Mouse (Mus musculus) midbrain, embryonic 12.5 days (tissue): ENCODE data around the gene Vrk3. TPM values are rescaled to one million over a fixed set of nuclear protein-coding genes. Genes with fewer than 3 reads are reported as not detected.

Experiments used
- ATAC-seq: fragments of 200-750 bp; cut with Nextera tagmentation; 2 replicates; pipeline ENCODE4 v1.8.0; 2017; ENCODE audit warnings: low read depth, moderate TSS enrichment, moderate library complexity; ENCODE audit not compliant: low FRiP score
- H3K27ac ChIP-seq: fragments of 300-500 bp; sonication (generic); replicated peaks from 2 replicates; pipeline ENCODE4 v1.5.1; 2016; ENCODE audit warnings: mild to moderate bottlenecking
- H3K27me3 ChIP-seq: fragments of 300-500 bp; sonication (generic); 2 replicates; pipeline ENCODE4 v1.6.1; 2016; ENCODE audit warnings: mild to moderate bottlenecking
- H3K36me3 ChIP-seq: fragments of 300-500 bp; sonication (generic); 2 replicates; pipeline ENCODE4 v1.6.1; 2016
- H3K4me1 ChIP-seq: fragments of 300-500 bp; sonication (generic); 2 replicates; pipeline ENCODE4 v1.6.1; 2016
- H3K4me2 ChIP-seq: fragments of 300-500 bp; sonication (generic); replicated peaks from 2 replicates; pipeline ENCODE4 v1.6.1; 2016; ENCODE audit warnings: mild to moderate bottlenecking, moderate library complexity
- H3K4me3 ChIP-seq: fragments of 300-500 bp; sonication (generic); 2 replicates; pipeline ENCODE4 v1.5.1; 2016; ENCODE audit warnings: mild to moderate bottlenecking
- H3K9ac ChIP-seq: fragments of 300-500 bp; sonication (generic); replicated peaks from 2 replicates; pipeline ENCODE4 v1.6.1; 2016; ENCODE audit warnings: mild to moderate bottlenecking, moderate library complexity
- H3K9me3 ChIP-seq: fragments of 300-500 bp; sonication (generic); 2 replicates; pipeline ENCODE4 v1.6.1; 2016; ENCODE audit warnings: mild to moderate bottlenecking
- WGBS: fragments of 180-500 bp; shearing (Covaris S2); methylation state at CpG from one replicate; pipeline ENCODE4 v1.1.7; 2016; 5-methylcytosine and 5-hydroxymethylcytosine counted together
- polyA plus RNA-seq: library from polyadenylated mRNA; unstranded; fragments of >200 nt; fragmentation: Nextera tagmentation; extraction: Ambion mirVana; gene quantifications from 2 replicates; pipeline ENCODE4 v1.2.1, GENCODE M21; 2016

Gene Vrk3
- polyA plus RNA-seq, 1 experiment from 2014 or later: 43.7 TPM

DNA sequence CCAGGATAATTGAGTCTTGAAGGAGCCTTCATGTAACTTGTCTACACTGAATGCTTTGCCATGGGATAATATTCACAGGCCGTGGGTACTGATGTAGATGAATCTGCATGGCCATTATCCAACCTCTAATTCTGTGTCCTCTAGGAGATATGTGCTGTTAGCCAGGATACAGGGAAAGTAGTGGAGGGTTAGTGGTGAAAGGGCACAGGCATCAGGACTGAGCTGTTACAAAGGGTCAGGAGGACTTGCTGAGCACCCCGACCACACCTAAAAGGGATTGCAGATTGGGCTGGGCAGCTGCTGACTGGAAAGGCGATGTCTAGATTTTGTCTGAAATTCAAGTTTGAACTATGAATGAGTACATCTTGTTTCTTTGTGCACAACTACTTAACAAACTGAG, 72.3 kb downstream of the Vrk3 start:
- peaks cover 57% of the 10 kb centered on the region for H3K4me1 ChIP-seq
- ATAC-seq: no peak
- 0 out of 2 replicates have a peak, but pooled peaks cover 3% of the 10 kb centered on the region for H3K36me3 ChIP-seq
- H3K4me3 ChIP-seq: no peak overlapping the region
- no peaks in the 10 kb centered on the region for H3K9me3 ChIP-seq
- no peaks in the 10 kb centered on the region for H3K27me3 ChIP-seq
- 75% methylated on average over 3 of the region's 3 CpGs for WGBS
- no peak overlapping the region for H3K9ac ChIP-seq
- no peak overlapping the region; the same call in 1 of the 2 replicates for H3K4me2 ChIP-seq
- H3K27ac ChIP-seq: no peak overlapping the region

DNA sequence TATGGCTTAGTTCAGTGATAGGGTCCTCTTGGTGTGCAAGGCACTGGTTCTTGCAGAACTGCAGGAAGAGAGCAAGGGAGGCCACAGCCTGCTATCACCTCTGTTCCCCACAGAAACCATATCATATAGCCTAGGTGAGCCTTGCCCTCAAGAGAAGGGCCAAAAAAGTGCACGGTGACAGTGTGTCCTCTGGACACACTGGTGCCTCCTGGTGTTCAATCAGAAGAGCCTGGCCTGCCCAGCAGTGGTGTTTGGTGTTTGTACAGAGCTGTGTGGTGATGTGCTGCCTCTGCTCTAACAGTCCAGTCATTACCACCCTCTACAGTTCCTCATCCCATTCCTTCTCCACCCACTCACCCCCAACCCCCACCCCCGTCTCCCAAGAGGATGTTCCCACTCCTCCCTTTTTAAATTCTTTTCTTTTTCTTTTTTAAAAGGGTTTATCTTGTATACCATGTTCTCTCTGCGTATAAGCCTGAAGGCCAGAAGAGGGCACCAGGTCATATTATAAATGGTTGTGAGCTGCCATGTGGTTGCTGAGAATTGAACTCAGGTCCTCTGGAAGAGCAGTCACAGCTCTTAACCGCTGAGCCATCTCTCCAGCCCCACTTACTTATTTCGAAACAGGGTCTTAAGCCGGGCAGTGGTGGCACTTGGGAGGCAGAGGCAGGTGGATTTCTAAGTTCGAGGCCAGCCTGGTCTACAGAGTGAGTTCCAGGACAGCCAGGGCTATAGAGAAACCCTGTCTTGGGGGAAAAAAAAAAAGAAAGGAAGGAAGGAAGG, 73.6 kb downstream of the Vrk3 start:
- ATAC-seq: no peak
- Histone ChIP-seq H3K9ac (no peak overlapping the region), H3K27me3 (no peaks in the 10 kb centered on the region), H3K4me3 (no peak overlapping the region), H3K36me3 (peaks cover 7% of the 10 kb centered on the region; the same call in 1 of the 2 replicates), H3K27ac (no peak overlapping the region), H3K4me2 (no peak overlapping the region), H3K9me3 (no peaks in the 10 kb centered on the region), H3K4me1 (peaks cover 57% of the 10 kb centered on the region)
- 88% methylated on average over 7 of the region's 7 CpGs for WGBS

DNA sequence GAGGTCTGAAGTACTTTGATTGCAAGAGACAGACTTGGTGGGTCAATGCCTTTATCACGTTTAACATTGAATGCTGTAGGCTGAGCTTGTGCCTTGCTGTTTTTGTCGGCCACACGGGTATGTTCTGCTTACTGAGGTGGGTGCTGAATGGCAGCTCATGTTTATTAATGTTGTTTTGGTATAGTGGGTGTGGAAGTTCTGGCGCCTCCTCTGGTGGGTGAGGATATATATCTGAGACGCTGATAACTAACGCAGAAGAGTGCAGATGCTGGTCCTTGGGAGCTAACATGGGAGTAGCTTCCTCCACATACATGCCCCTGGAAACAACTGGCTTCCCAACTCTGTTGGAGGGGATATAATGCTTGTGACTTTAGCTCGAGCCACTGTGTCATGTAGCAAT, 75.2 kb downstream of the Vrk3 start:
- H3K4me2 ChIP-seq: no peak overlapping the region
- no peaks in the 10 kb centered on the region for H3K27me3 ChIP-seq
- H3K36me3 ChIP-seq: peaks cover 10% of the 10 kb centered on the region
- 39% methylated on average over 7 of the region's 7 CpGs for WGBS
- no peak overlapping the region for H3K4me3 ChIP-seq
- no peaks in the 10 kb centered on the region for H3K9me3 ChIP-seq
- peaks cover 42% of the 10 kb centered on the region for H3K4me1 ChIP-seq
- no peak overlapping the region for H3K9ac ChIP-seq
- no peak overlapping the region for H3K27ac ChIP-seq
- ATAC-seq: no peak

DNA sequence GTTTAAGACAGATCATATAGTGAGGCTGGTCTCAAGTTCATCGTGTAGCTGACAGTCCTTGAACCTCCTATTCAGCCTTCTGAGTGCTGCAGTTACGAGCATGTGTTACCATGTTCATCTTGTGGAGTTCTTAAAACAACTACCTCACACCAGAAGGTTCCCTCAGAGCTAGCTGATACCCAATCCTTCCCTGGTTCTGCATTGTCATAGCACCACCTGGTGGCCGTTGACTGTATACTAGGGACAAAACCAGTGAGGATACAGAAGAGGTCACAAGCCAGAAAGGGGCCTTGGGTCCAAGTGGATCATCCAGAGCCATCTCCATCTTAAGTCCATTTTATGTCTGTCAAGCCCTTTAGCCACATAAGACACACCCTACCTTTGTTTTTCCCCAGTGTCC, 76.7 kb downstream of the Vrk3 start:
- Histone ChIP-seq H3K9ac (no peak overlapping the region), H3K9me3 (no peaks in the 10 kb centered on the region), H3K36me3 (peaks cover 24% of the 10 kb centered on the region), H3K27me3 (no peaks in the 10 kb centered on the region), H3K27ac (no peak overlapping the region), H3K4me1 (peaks cover 27% of the 10 kb centered on the region), H3K4me3 (no peak overlapping the region), H3K4me2 (no peak overlapping the region)
- ATAC-seq: 0 out of 2 replicates have a peak, but pooled peaks have one; percentile 12
- 37% methylated on average over 3 of the region's 3 CpGs for WGBS

DNA sequence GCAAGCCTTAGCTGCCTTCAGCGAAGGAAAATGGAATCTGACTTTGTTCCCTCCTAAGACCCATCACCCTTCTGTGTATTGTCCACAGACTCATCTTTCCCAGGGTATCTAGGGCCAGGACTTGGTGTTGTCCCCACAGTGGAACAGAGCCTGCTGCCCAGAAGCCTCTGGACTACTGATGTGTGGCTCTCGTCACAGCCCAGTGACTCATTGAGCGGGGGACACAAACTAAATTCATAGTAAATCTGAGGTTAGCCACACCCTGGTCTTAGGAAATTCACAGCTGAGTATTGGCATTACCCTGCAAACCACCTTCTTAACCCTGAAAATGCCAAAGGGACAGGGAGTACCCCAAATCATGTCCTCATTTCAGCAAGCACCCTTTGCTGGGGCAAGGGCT, 78.6 kb downstream of the Vrk3 start:
- no peak overlapping the region for H3K4me3 ChIP-seq
- H3K9ac ChIP-seq: no peak overlapping the region
- no peak overlapping the region for H3K27ac ChIP-seq
- 90% methylated on average over 3 of the region's 3 CpGs for WGBS
- no peak for ATAC-seq
- H3K9me3 ChIP-seq: no peaks in the 10 kb centered on the region
- H3K36me3 ChIP-seq: peaks cover 42% of the 10 kb centered on the region
- no peaks in the 10 kb centered on the region for H3K27me3 ChIP-seq
- peaks cover 17% of the 10 kb centered on the region for H3K4me1 ChIP-seq
- no peak overlapping the region for H3K4me2 ChIP-seq

Other genes with a start within 250 kb of the Vrk3 start
- 0.16 and 0.22 TPM in 2 replicates for gene Mybpc2, start 223.8 kb upstream of the Vrk3 start, polyA plus RNA-seq
- not detected in 2 replicates for gene Spib, start 216.3 kb upstream of the Vrk3 start, polyA plus RNA-seq
- gene Pold1, start 199.6 kb upstream of the Vrk3 start, polyA plus RNA-seq: 94.1 and 96.0 TPM in 2 replicates
- 78.2 and 80.3 TPM in 2 replicates for gene Nr1h2, start 194.5 kb upstream of the Vrk3 start, polyA plus RNA-seq
- 0.45 and 0.60 TPM in 2 replicates for gene Napsa, start 176.0 kb upstream of the Vrk3 start, polyA plus RNA-seq
- 2.3 and 2.6 TPM in 2 replicates for gene Kcnc3, start 157.7 kb upstream of the Vrk3 start, polyA plus RNA-seq
- gene Myh14, start 77.6 kb upstream of the Vrk3 start, polyA plus RNA-seq: 1.9 and 2.3 TPM in 2 replicates
- not detected in 2 replicates for gene Izumo2, start 39.7 kb upstream of the Vrk3 start, polyA plus RNA-seq
- gene Zfp473, start 2.6 kb downstream of the Vrk3 start, polyA plus RNA-seq: 2.9 and 3.5 TPM in 2 replicates
- 84.9 and 93.4 TPM in 2 replicates for gene Nup62, start 67.7 kb downstream of the Vrk3 start, polyA plus RNA-seq
- 1.4 TPM in 2 replicates for gene Il4i1, start 68.0 kb downstream of the Vrk3 start, polyA plus RNA-seq
- gene Atf5, start 68.2 kb downstream of the Vrk3 start, polyA plus RNA-seq: 5.6 and 6.3 TPM in 2 replicates
- gene Akt1s1, start 100.6 kb downstream of the Vrk3 start, polyA plus RNA-seq: 92.0 and 99.2 TPM in 2 replicates
- gene Tbc1d17, start 100.7 kb downstream of the Vrk3 start, polyA plus RNA-seq: 97.5 and 101 TPM in 2 replicates
- gene Pnkp, start 108.7 kb downstream of the Vrk3 start, polyA plus RNA-seq: 36.4 and 44.0 TPM in 2 replicates
- 605 and 652 TPM in 2 replicates for gene Ptov1, start 121.4 kb downstream of the Vrk3 start, polyA plus RNA-seq
- 177 and 180 TPM in 2 replicates for gene Med25, start 144.3 kb downstream of the Vrk3 start, polyA plus RNA-seq
- 25.8 and 29.7 TPM in 2 replicates for gene Fuz, start 147.7 kb downstream of the Vrk3 start, polyA plus RNA-seq
- 91.0 and 92.9 TPM in 2 replicates for gene Ap2a1, start 181.1 kb downstream of the Vrk3 start, polyA plus RNA-seq
- 0.20 TPM in 1 of 2 replicates, not detected in the other for gene Tsks, start 194.8 kb downstream of the Vrk3 start, polyA plus RNA-seq
- gene Cpt1c, start 226.4 kb downstream of the Vrk3 start, polyA plus RNA-seq: 40.6 and 43.7 TPM in 2 replicates
- 643 and 658 TPM in 2 replicates for gene Prmt1, start 238.2 kb downstream of the Vrk3 start, polyA plus RNA-seq
- 66.7 and 70.6 TPM in 2 replicates for gene Irf3, start 249.2 kb downstream of the Vrk3 start, polyA plus RNA-seq